Mouse (Mus musculus) lung, postnatal 14 days (tissue): Measurements from ENCODE around the gene Sash3.

Source experiments
- DNase-seq: peaks from one replicate; pipeline ENCODE4 v3.0.0; 2021

Sash3 gene

GRCm38 (mm10) chrX:48141481-48141880 lies 4.8 kb upstream of the Sash3 start:
- no peak for DNase-seq

DNA sequence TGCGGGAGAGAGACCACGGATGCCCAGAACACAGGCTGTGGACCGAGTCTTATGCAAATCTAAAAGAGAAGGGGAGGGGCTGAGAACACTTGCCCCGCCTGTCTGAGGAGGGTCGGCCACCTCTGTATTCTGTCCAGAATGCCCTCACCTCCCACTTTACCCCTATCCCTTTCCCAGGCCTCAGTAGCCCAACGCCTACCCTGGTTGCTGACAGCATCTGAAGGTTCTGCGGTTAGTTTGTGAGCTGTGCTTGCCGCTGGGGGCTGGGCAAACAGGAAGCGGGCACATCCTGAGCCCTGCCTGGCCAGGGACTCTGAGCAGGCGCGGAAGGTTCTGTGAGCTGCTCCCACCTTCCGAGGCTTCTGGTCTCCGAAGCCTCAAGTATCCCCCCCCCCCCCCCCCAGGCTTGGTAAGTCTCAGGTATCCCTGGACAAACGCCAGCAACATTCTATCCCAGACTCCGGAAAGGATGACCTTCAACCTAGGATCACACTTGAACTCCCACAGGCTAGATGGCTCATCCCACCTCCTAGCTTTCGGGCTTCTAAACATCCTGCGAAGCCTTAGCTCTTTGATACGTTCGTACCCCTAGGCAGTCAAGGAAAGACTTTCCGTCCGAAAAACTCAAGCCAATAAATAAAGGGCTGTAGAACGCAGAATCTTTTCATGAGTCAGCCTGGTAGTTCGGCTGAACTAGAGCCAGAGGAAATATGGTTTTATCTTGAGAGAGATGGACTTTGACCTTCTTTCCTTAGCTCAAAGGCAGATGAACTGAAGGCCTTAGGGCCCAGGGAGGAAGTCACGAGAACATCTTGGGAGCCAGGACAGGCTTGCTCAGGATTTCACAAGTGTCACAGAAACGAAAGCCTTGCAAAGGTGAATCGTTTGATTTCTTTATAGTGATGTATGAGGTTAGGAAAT lies 2.6 kb upstream of the Sash3 start:
- DNase-seq, result peak; percentile 34

- DNase-seq, result no peak
Measured at GRCm38 (mm10) chrX:48147226-48147625, 990 bp downstream of the Sash3 start.

GRCm38 (mm10) chrX:48147741-48148186 lies 1.5 kb downstream of the Sash3 start:
- DNase-seq, result no peak

DNA sequence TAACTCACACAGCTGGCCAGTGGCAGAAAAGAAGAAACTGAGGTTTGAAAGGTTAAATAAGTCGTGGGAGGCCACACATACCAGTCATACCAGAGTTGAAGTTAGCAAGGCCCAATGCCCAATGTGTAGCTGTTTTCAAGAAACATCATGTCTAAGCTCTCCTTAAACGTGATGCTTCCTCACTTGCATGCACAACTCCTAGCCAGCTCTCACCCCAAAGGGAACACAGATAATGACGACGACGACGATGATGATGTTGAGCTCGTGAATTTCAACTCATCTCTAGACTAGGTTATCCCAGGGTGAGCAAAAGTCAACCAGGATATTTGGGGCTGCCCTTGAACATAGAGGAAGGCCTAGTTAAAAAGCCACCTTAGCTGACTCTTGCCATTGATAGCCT lies 5.9 kb downstream of the Sash3 start:
- DNase-seq, result no peak

- DNase-seq, result no peak
Measured at GRCm38 (mm10) chrX:48153414-48153813, 7.2 kb downstream of the Sash3 start.

GRCm38 (mm10) chrX:48153949-48154348 lies 7.7 kb downstream of the Sash3 start:
- DNase-seq, result no peak

DNA sequence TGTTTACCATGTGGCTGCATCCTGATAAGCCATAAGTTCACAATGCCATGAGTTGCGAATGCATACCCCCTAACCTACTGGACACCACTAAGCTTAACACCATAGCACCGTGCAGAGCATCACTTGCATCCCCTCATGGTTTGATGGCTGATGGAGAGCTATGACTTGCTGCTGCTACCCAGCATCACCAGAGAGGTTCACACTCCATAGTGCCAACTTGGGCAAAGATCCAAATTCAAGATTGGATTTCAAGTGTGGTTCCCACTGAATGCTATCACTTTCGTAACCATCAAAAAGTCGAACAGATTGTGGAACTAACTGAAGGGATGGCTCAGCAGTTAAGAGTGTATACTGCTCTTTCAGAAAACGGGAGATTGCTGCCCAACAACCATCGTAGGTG lies 9.3 kb downstream of the Sash3 start:
- no peak for DNase-seq

GRCm38 (mm10) chrX:48157396-48157795 lies 11.2 kb downstream of the Sash3 start:
- no peak for DNase-seq

DNA sequence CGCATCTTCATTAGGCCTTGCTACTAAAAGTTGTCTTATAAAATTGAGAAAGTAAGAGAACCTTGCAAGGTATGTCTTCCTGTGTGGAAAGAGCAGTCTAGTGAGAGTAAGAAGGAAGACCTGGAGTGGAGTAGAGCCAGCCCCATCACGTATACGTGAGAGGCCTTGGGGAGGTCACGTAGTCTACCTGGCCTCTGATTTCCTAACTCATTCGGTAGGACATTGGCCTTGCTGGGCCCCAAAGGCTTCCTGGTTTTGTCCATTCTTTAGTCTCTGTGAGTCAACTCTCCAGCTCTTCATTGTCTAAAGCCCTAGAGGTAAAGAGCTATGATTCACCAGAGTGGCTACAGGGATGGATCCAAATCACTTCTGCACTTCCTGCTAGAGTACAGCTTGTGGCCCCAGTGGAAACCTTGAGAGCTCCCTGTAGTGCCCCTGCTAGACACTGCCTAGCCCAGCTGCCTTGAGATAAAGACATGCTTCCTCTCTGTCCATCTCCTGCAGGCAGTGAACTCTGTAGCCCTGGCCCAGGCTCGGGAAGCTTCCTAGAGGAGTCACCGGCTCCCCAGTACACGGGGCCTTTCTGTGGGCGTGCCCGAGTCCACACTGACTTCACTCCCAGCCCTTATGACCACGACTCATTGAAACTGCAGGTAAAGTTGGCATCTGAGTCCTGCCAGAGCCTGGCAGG lies 12.1 kb downstream of the Sash3 start:
- no peak for DNase-seq

DNA sequence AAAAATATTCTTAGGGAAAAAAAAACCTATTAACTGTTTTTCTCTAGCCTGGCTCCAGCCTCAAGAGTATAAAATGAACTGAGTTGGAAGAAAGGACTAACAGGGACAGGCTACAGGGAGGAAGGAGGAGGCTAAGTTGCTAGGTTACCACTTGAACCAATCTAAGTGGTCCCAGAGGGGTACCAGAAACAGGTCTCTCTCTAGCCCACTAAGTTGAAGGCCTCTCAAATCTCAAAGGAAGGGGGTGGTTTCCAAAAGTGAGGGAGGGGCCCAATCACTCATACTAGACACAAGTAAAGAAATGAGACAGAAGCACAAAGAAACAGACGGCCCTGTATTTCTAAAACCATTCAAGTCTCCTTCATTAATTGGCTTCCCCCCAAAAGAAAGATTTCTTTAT lies 23.7 kb downstream of the Sash3 start:
- no peak for DNase-seq

- no peak for DNase-seq
Measured at GRCm38 (mm10) chrX:48170368-48170767, 24.1 kb downstream of the Sash3 start.

DNA sequence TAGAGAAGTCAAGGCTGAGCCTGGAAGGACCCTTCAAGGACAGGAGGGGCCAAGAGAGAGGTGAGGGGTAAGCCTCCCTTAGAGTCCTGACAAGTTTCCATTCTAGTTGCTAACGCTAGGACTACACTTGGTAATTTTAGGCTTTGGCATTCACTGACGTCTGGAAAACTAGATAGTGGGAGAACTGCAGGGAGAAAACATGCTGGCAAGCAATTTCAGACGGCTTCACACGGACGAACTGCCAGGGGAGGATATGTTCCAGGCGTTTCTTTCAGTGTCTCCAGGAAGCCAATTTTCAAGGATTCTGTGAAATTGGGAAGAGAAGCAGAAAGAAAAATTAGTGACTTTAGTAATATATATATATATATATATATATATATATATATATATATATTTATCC lies 35.6 kb downstream of the Sash3 start:
- DNase-seq, result no peak

- DNase-seq, result no peak
Measured at GRCm38 (mm10) chrX:48184703-48185102, 38.5 kb downstream of the Sash3 start.

GRCm38 (mm10) chrX:48191261-48191660 lies 45.0 kb downstream of the Sash3 start:
- no peak for DNase-seq

- DNase-seq, result no peak
Measured at GRCm38 (mm10) chrX:48193235-48194152, 47.3 kb downstream of the Sash3 start.

DNA sequence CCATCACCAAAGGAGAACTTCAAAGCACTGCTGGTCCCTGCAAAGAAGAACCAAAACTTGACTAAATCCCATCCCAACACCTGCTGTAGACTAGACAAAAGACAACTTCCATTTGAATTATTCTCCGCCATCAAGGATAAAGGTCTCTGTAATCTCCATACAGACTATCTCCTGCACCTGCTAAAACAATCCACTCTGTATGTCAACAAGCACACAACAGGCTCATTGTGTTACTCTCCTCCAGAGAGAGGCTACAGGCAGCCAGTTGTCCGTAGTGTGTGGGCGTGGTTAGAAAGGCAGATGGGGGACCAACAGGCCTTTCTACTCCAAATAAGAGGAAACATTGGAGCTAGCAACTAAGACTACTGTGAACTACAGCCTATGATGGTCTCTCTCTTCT lies 51.6 kb downstream of the Sash3 start:
- DNase-seq, result no peak

GRCm38 (mm10) chrX:48199026-48199425 lies 52.8 kb downstream of the Sash3 start:
- no peak for DNase-seq

DNA sequence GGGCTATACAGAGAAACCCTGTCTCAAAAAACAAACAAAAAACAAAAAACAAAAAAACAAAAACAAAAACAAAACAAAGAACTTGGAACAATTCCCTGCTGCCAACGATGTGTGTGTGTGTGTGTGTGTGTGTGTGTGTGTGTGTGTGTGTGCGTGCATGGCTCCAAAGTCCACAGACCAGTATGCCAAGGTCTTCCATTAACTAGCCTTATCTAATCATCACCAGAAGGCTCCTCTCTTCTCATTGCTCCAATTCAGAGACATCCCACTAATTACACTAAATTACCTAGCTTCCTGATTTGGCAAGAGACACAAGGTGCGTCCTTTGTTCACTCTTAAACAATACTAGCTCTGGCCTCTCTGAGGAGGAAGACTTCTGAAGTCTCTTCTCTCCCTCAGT lies 54.5 kb downstream of the Sash3 start:
- DNase-seq, result no peak

GRCm38 (mm10) chrX:48201973-48202372 lies 55.7 kb downstream of the Sash3 start:
- no peak for DNase-seq

DNA sequence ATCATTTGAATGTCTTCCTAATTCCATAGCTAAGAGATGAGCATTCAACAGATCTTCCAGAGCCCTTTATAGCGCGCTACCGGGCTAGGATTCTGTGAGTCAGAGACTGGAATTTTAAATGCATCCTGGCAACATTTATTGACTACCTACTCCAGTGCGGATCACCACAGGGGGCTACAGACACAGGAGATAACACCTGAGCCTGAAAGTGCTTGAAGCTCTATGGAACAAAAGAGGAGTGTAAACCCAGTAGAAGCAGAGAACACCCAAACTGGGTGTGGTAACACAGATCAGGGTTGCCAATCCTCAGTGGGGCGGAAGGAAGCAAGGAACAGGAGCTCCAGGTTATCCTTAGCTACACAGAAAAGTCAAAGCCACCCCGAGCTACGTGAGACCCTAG lies 56.2 kb downstream of the Sash3 start:
- no peak for DNase-seq

DNA sequence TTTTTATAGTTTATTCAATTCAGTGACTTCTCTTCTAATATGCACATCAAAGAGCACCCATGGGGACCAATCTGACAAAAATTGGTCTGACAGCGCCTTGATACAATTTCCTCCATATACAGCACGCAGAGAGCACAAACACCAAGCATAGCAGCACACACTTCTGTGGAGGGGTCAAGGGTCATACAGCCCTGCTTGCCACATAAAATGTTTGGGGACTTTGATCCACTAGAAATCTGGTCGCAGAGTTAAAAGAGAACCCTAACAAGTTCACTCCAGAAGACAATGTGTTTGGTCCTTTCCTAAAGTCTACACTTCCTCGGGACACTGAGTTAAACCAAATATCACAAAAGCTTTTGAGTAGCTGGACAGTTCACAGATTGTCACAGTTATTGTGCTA lies 56.8 kb downstream of the Sash3 start:
- no peak for DNase-seq

DNA sequence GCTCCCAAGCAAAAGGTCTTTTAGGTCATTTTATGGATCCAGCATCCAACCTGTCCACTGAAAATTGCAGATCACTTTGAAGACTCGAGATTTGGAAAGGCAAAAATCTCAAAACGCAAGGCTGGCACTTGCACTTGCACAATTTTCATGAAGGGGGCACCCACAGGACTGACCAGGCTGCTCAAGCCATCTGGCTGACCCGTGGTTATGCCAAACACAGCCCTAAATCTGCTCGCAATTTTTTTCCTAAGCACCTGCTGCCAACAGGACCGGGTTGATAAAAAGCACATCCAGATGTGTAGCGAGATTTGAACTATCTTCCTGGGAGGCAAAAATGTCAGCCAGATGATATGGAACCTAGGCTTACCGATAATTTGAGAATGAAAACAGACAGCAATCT lies 57.5 kb downstream of the Sash3 start:
- no peak for DNase-seq
